Mouse (Mus musculus): ENCODE data around the gene Sumo1. TPM values are rescaled to one million over a fixed set of nuclear protein-coding genes. Genes with fewer than 3 reads are reported as not detected.
"Not testable (repeated sequence)": the region's sequence is repeated elsewhere in the genome, so short reads cannot be mapped to it uniquely, and the experiment has no call there.

The Sumo1 gene
- polyA plus RNA-seq, 1 experiment from 2014 or later = 217 TPM

GRCm38 (mm10) chr1:59642488-59642887, 28.1 kb downstream of the Sumo1 start:
- WGBS = 49% methylated on average over 1 of the region's 1 CpGs
- no peak overlapping the region for H3K9ac ChIP-seq (ENCODE audit: low read depth, low read length)
- H3K27me3 ChIP-seq (replicated peaks; ENCODE audit: control insufficient read depth, insufficient read depth, low read length) = no peaks in the 10 kb centered on the region
- H3K4me3 ChIP-seq (ENCODE audit: low read depth, low read length) = no peak overlapping the region
- H3K36me3 ChIP-seq (ENCODE audit: control insufficient read depth, insufficient read depth) = peaks cover 28% of the 10 kb centered on the region
- H3K27ac ChIP-seq (ENCODE audit: low read depth, low read length) = no peak overlapping the region
- ATAC-seq = no peak
- H3K4me1 ChIP-seq (replicated peaks; ENCODE audit: control insufficient read depth, insufficient read depth, low read length) = no peaks in the 10 kb centered on the region
- no peak for TF ChIP-seq CTCF (IDR thresholded peaks at IDR 0.05; ENCODE audit: low read depth)
- no peaks in the 10 kb centered on the region for H3K9me3 ChIP-seq (ENCODE audit: control insufficient read depth)
- H3K4me2 ChIP-seq (replicated peaks; ENCODE audit: low read depth) = no peak overlapping the region

- Histone ChIP-seq H3K27ac (ENCODE audit: low read depth, low read length) (no peak overlapping the region), H3K36me3 (ENCODE audit: control insufficient read depth, insufficient read depth) (peaks cover 15% of the 10 kb centered on the region), H3K4me1 (replicated peaks; ENCODE audit: control insufficient read depth, insufficient read depth, low read length) (no peaks in the 10 kb centered on the region), H3K9ac (ENCODE audit: low read depth, low read length) (no peak overlapping the region), H3K9me3 (ENCODE audit: control insufficient read depth) (no peaks in the 10 kb centered on the region), H3K4me2 (replicated peaks; ENCODE audit: low read depth) (no peak overlapping the region), H3K4me3 (ENCODE audit: low read depth, low read length) (no peak overlapping the region), H3K27me3 (replicated peaks; ENCODE audit: control insufficient read depth, insufficient read depth, low read length) (no peaks in the 10 kb centered on the region)
- no peak for ATAC-seq
- WGBS = 84% methylated on average over 3 of the region's 3 CpGs
- TF ChIP-seq CTCF (IDR thresholded peaks at IDR 0.05; ENCODE audit: low read depth) = 0 out of 2 replicates have a peak, but pooled peaks have one; percentile 16
Measured at GRCm38 (mm10) chr1:59638371-59638770, 32.3 kb downstream of the Sumo1 start.

GRCm38 (mm10) chr1:59636349-59636748, 34.3 kb downstream of the Sumo1 start:
- H3K36me3 ChIP-seq (ENCODE audit: control insufficient read depth, insufficient read depth) = 0 out of 2 replicates have a peak, but pooled peaks cover 4% of the 10 kb centered on the region
- H3K4me1 ChIP-seq (replicated peaks; ENCODE audit: control insufficient read depth, insufficient read depth, low read length) = no peaks in the 10 kb centered on the region
- H3K4me3 ChIP-seq (ENCODE audit: low read depth, low read length) = no peak overlapping the region
- no peaks in the 10 kb centered on the region for H3K9me3 ChIP-seq (ENCODE audit: control insufficient read depth)
- H3K4me2 ChIP-seq (replicated peaks; ENCODE audit: low read depth) = no peak overlapping the region
- TF ChIP-seq CTCF (IDR thresholded peaks at IDR 0.05; ENCODE audit: low read depth) = no peak
- no peak for ATAC-seq
- no peak overlapping the region for H3K9ac ChIP-seq (ENCODE audit: low read depth, low read length)
- H3K27me3 ChIP-seq (replicated peaks; ENCODE audit: control insufficient read depth, insufficient read depth, low read length) = no peaks in the 10 kb centered on the region
- no peak overlapping the region for H3K27ac ChIP-seq (ENCODE audit: low read depth, low read length)
- 74% methylated on average over 1 of the region's 1 CpGs for WGBS

- 33% methylated on average over 6 of the region's 6 CpGs for WGBS
- H3K9ac ChIP-seq (ENCODE audit: low read depth, low read length) = no peak overlapping the region
- no peak overlapping the region for H3K4me2 ChIP-seq (replicated peaks; ENCODE audit: low read depth)
Measured at GRCm38 (mm10) chr1:59633056-59633455, 37.6 kb downstream of the Sumo1 start.

GRCm38 (mm10) chr1:59631986-59632659, 38.5 kb downstream of the Sumo1 start:
- H3K9ac ChIP-seq (ENCODE audit: low read depth, low read length) = no peak overlapping the region

More at GRCm38 (mm10) chr1:59633056-59633455, 37.6 kb downstream of the Sumo1 start:
- Histone ChIP-seq H3K4me1 (replicated peaks; ENCODE audit: control insufficient read depth, insufficient read depth, low read length) (no peaks in the 10 kb centered on the region), H3K36me3 (ENCODE audit: control insufficient read depth, insufficient read depth) (no peaks in the 10 kb centered on the region), H3K9me3 (ENCODE audit: control insufficient read depth) (no peaks in the 10 kb centered on the region), H3K4me3 (ENCODE audit: low read depth, low read length) (no peak overlapping the region), H3K27me3 (replicated peaks; ENCODE audit: control insufficient read depth, insufficient read depth, low read length) (no peaks in the 10 kb centered on the region), H3K27ac (ENCODE audit: low read depth, low read length) (no peak overlapping the region)
- ATAC-seq = no peak
- no peak for TF ChIP-seq CTCF (IDR thresholded peaks at IDR 0.05; ENCODE audit: low read depth)

GRCm38 (mm10) chr1:59630356-59630755, 40.3 kb downstream of the Sumo1 start:
- 82% methylated on average over 6 of the region's 6 CpGs for WGBS

More at GRCm38 (mm10) chr1:59631986-59632659, 38.5 kb downstream of the Sumo1 start:
- no peak overlapping the region for H3K27ac ChIP-seq (ENCODE audit: low read depth, low read length)
- no peak for ATAC-seq
- H3K36me3 ChIP-seq (ENCODE audit: control insufficient read depth, insufficient read depth) = no peaks in the 10 kb centered on the region
- H3K4me1 ChIP-seq (replicated peaks; ENCODE audit: control insufficient read depth, insufficient read depth, low read length) = no peaks in the 10 kb centered on the region
- 79% methylated on average over 5 of the region's 5 CpGs for WGBS
- no peak for TF ChIP-seq CTCF (IDR thresholded peaks at IDR 0.05; ENCODE audit: low read depth)
- no peak overlapping the region for H3K4me3 ChIP-seq (ENCODE audit: low read depth, low read length)
- no peaks in the 10 kb centered on the region for H3K27me3 ChIP-seq (replicated peaks; ENCODE audit: control insufficient read depth, insufficient read depth, low read length)
- H3K9me3 ChIP-seq (ENCODE audit: control insufficient read depth) = no peaks in the 10 kb centered on the region
- H3K4me2 ChIP-seq (replicated peaks; ENCODE audit: low read depth) = no peak overlapping the region

More at GRCm38 (mm10) chr1:59630356-59630755, 40.3 kb downstream of the Sumo1 start:
- H3K27ac ChIP-seq (ENCODE audit: low read depth, low read length); H3K4me2 ChIP-seq (replicated peaks; ENCODE audit: low read depth); H3K4me3 ChIP-seq (ENCODE audit: low read depth, low read length); H3K9me3 ChIP-seq (ENCODE audit: control insufficient read depth); ATAC-seq; H3K9ac ChIP-seq (ENCODE audit: low read depth, low read length); H3K36me3 ChIP-seq (ENCODE audit: control insufficient read depth, insufficient read depth); H3K4me1 ChIP-seq (replicated peaks; ENCODE audit: control insufficient read depth, insufficient read depth, low read length); H3K27me3 ChIP-seq (replicated peaks; ENCODE audit: control insufficient read depth, insufficient read depth, low read length): not testable (repeated sequence)

All from intestine, postnatal 0 days (tissue).